Mouse (Mus musculus) heart, adult 18-20 months (tissue): ENCODE results near the gene Bbox1. TPM values are rescaled to one million over a fixed set of nuclear protein-coding genes. Genes with fewer than 3 reads are reported as not detected.
A peak's percentile ranks its signal among the peaks of the same experiment; 100 is the strongest.

ENCODE experiments used
- DNase-seq, 2 experiments: peaks; one replicate each; pipeline ENCODE4 v3.0.0; 2021 to 2022; ENCODE audit warnings: mixed read lengths in 1 of 2
- total RNA-seq, 2 experiments: library from RNA; stranded (reverse); gene quantifications; 2 replicates each; pipeline ENCODE4 v1.2.3; 2021

Gene Bbox1
- total RNA-seq, 2 experiments from 2014 or later, result 0.49 TPM; not detected in 1

GRCm38 (mm10) chr2:110274160-110274559 lies 40.2 kb downstream of the Bbox1 start:
- DNase-seq, result peak; percentile 54 to 71

GRCm38 (mm10) chr2:110269281-110269680 lies 45.1 kb downstream of the Bbox1 start:
- peak; percentile 60 to 73 for DNase-seq

- no peak for DNase-seq
These were observed 82.1 kb downstream of the Bbox1 start for GRCm38 (mm10) chr2:110232252-110232651.

GRCm38 (mm10) chr2:110230753-110231152 lies 83.6 kb downstream of the Bbox1 start:
- DNase-seq, result no peak

- peak; percentile 69 to 70 for DNase-seq
These were observed 84.9 kb downstream of the Bbox1 start for GRCm38 (mm10) chr2:110229143-110230087.

GRCm38 (mm10) chr2:110226421-110226820 lies 87.9 kb downstream of the Bbox1 start:
- DNase-seq, result no peak

GRCm38 (mm10) chr2:110225969-110226368 lies 88.4 kb downstream of the Bbox1 start:
- no peak for DNase-seq

GRCm38 (mm10) chr2:110222793-110223192 lies 91.6 kb downstream of the Bbox1 start:
- no peak for DNase-seq

- no peak for DNase-seq
These were observed 93.9 kb downstream of the Bbox1 start for GRCm38 (mm10) chr2:110220492-110220891.

GRCm38 (mm10) chr2:110215685-110216058 lies 98.7 kb downstream of the Bbox1 start:
- DNase-seq, result no peak

- no peak for DNase-seq
These were observed 99.2 kb downstream of the Bbox1 start for GRCm38 (mm10) chr2:110214991-110215684.

GRCm38 (mm10) chr2:110214278-110214677 lies 100.1 kb downstream of the Bbox1 start:
- DNase-seq, result peak in 1 of 2 experiments; percentile 11

Other genes with a start within 250 kb of the Bbox1 start
- gene Fibin, start 48.6 kb upstream of the Bbox1 start, total RNA-seq, result 1 to 10 TPM; 4.0 to 7.8 TPM